Mouse (Mus musculus): ENCODE results near the gene Ephb2.
A peak's percentile ranks its signal among the peaks of the same experiment; 100 is the strongest.

Ephb2 gene

GRCm38 (mm10) chr4:136602018-136602554 is 233.7 kb downstream of the Ephb2 start:
- peak; percentile 71 for DNase-seq (ENCODE audit: low spot score)

GRCm38 (mm10) chr4:136601476-136601875 is 234.3 kb downstream of the Ephb2 start:
- DNase-seq (ENCODE audit: low spot score): peak; percentile 60

GRCm38 (mm10) chr4:136600536-136600935 is 235.3 kb downstream of the Ephb2 start:
- DNase-seq (ENCODE audit: low spot score): no peak

GRCm38 (mm10) chr4:136599869-136600268 is 235.9 kb downstream of the Ephb2 start:
- no peak for DNase-seq (ENCODE audit: low spot score)

GRCm38 (mm10) chr4:136598268-136598876 is 237.4 kb downstream of the Ephb2 start:
- DNase-seq (ENCODE audit: low spot score): no peak
